Mouse (Mus musculus): ENCODE results near the gene U2af2.

DNA sequence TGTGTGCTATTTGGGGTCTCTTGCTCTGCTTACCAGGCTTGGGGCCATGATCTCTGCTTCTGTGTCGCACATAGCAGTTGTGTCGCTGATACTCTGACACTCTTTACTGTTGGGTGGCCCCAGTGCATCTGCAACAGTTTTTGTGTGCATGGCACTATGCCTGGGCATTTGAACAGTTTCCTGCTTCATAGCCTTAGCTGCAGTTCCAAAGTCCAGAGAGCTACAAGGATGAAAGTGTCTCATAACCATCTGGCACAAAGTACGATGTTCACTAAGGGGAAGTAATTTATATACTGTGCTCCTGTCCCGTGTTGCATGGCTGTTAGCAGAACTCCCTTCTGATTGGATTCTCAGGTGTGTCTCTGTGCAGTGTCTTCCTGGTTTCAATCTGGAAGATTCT is 25.9 kb downstream of the U2af2 start:
- no peak for TF ChIP-seq POLR2A (IDR thresholded peaks at IDR 0.05; ENCODE audit: extremely low read depth, insufficient read depth, low read length)
- no peak for TF ChIP-seq CTCF (IDR thresholded peaks at IDR 0.05; ENCODE audit: extremely low read depth, insufficient read depth, low read length)
